Mouse (Mus musculus) layer of hippocampus, adult 18-20 months (tissue): Measurements from ENCODE around the gene Olfr713. TPM values are rescaled to one million over a fixed set of nuclear protein-coding genes. Genes with fewer than 3 reads are reported as not detected.

ENCODE experiments used
- DNase-seq, 2 experiments: peaks; one replicate each; pipeline ENCODE4 v3.0.0; 2022; ENCODE audit warnings: low spot score in 2 of 2
- long read RNA-seq: library from polyadenylated mRNA; stranded (forward); transcript quantifications from one replicate; pipeline ENCODE4 v2.0.0, GENCODE M21; 2021
- total RNA-seq, 2 experiments: library from RNA; stranded (reverse); gene quantifications; 2 replicates each; pipeline ENCODE4 v1.2.3; 2021

Olfr713 gene
- not detected for total RNA-seq
- long read RNA-seq, result 0 reads

DNA sequence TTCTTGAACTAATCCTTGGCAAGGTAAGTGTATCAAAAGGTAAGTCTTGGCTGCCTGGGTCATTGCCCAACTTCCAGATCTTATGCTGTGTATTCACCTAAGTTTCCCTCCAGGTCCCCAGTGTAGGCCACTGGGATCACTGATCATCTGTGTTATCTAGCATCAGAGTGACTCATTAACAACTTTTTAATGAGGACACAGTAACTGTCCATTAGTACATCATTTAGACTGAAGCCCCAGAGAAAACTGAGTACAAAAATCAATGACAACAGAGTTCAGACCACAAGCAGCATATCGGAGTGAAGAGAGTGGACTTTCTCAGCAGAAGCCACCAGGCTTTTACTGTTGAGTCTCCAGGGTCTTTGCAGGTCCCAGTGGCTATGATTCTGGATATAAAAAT is at the start of gene Olfr713:
Gene Olfr713 (plus strand): TSS at position 301 of the 400 bp plus-strand sequence.
- no peak for DNase-seq

- DNase-seq, result no peak
Observed at GRCm38 (mm10) chr7:106985236-106985635, 45.7 kb upstream of the Olfr713 start.

GRCm38 (mm10) chr7:107000798-107001197 is 30.2 kb upstream of the Olfr713 start:
- no peak for DNase-seq

GRCm38 (mm10) chr7:107004169-107004568 is 26.8 kb upstream of the Olfr713 start:
- DNase-seq, result no peak

DNA sequence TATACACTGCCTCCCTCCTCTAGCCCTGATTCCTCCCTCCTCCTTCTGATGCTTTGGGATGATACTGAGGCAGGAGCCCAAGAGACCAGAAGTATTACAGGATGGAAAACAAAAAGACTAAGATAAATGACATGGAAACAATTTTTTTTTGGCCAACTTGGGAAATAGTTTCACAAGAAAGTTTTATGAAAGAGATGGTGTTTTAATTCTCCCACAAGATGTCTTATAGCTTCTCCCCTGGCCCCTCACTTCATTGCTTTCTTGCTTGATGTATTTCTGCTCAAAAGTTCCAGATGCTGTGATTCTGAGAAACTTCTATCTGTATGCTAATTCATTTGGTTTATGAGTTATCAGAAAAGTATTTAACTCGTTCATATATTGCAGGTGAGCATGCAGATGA is 25.0 kb upstream of the Olfr713 start, which contains the start of gene Olfr2:
Gene Olfr2 (minus strand): TSS at position 101 of the 400 bp plus-strand sequence.
- DNase-seq, result no peak

DNA sequence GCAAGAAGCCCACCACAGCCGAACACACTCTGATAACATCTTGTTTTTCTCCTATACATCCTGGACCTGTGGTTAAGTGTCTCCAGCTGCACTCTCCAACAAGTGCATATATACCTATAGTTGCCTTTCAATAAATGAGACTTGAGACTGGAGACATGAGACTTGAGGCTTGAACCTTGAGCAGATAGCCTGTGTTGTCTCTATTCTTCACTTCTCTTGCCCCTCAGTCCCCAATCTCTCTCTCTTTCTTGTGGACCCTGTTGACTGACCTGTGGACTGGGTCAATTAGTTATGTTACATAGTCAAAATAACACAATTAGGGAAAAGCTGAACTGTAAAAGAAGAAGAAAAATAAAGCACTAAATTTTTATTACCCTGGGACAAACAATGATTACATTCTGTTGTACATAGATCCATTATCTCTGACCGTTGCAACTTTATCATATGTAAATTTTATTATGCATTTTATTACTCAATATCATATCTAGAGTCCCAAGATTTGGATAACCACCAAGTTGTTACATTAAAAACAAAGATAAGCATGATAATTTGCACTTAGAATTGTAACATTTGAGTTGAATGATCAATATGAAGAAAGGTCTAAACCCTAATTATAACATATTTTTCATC is 9.1 kb downstream of the Olfr713 start:
- DNase-seq, result no peak

DNA sequence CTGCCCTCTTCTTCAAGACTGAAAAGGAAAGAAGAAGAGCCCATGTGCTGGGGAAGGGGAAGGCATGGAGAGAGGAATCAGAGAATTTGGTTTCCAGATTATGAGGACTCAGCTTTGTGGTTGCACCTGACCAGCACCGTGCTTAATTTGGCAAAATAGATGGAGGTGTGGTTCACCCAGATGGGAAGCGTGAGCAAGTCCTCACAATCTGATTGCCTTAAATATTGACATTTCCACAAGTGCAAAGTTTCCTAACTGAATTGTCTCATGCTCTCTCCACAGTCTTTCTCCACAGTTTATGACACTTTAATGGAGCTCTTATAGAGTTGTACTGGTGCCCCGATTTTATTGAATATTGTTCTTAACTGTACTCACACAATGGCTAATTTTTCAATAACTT is 12.2 kb downstream of the Olfr713 start:
- DNase-seq, result no peak

- no peak for DNase-seq
Observed at GRCm38 (mm10) chr7:107044407-107044806, 13.4 kb downstream of the Olfr713 start.

DNA sequence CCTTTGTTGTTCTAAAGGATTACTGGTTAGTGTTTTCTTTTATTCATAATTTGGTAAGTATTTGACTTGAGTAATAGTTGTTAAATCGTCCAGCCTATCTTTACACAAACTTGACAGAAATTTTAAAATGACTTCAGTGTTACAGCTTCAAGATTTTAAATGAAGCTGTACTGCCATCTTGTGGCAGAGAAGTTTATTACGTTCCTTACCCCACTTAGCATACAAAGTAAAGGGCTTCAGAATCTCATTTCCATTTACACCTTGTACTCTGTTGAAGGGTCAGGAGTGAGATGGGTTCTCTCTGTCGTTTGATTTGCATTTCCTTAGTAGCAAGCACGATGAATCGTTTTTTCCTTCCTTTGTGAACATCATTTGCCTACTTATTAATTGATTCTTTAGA is 14.9 kb downstream of the Olfr713 start:
- peak in 1 of 2 experiments; percentile 73 for DNase-seq

- no peak for DNase-seq
Observed at GRCm38 (mm10) chr7:107047578-107047977, 16.6 kb downstream of the Olfr713 start.

GRCm38 (mm10) chr7:107070681-107071080 is 39.7 kb downstream of the Olfr713 start, which contains the start of gene Olfr714:
Gene Olfr714 (plus strand): TSS chr7:107070981.
- no peak for DNase-seq

Other genes starting within 250 kb of the Olfr713 start
- gene Olfr699, start 238.0 kb upstream of the Olfr713 start, total RNA-seq, result not detected
- gene Olfr700, start 222.3 kb upstream of the Olfr713 start, total RNA-seq, result not detected
- gene Olfr701, start 217.0 kb upstream of the Olfr713 start, total RNA-seq, result not detected
- gene Olfr702, start 197.3 kb upstream of the Olfr713 start, total RNA-seq, result not detected
- not detected for gene Olfr703, start 187.8 kb upstream of the Olfr713 start, total RNA-seq
- gene Olfr704, start 168.0 kb upstream of the Olfr713 start, total RNA-seq, result not detected
- gene Olfr705, start 154.3 kb upstream of the Olfr713 start, total RNA-seq, result not detected
- gene Olfr706, start 143.0 kb upstream of the Olfr713 start, total RNA-seq, result not detected
- not detected for gene Olfr707, start 129.9 kb upstream of the Olfr713 start, total RNA-seq
- not detected for gene Olfr1532-ps1, start 123.2 kb upstream of the Olfr713 start, total RNA-seq
- gene Olfr709-ps1, start 99.0 kb upstream of the Olfr713 start, total RNA-seq, result not detected
- gene Olfr710, start 82.9 kb upstream of the Olfr713 start, total RNA-seq, result not detected
- not detected for gene Olfr6, start 67.2 kb upstream of the Olfr713 start, total RNA-seq
- gene Olfr711, start 55.7 kb upstream of the Olfr713 start, total RNA-seq, result not detected
- gene Olfr2, start 25.1 kb upstream of the Olfr713 start, total RNA-seq, result not detected
- gene Olfr714, start 39.8 kb downstream of the Olfr713 start, total RNA-seq, result not detected
- gene Olfr17, start 62.0 kb downstream of the Olfr713 start, total RNA-seq, result not detected
- gene Olfr715b, start 79.2 kb downstream of the Olfr713 start, total RNA-seq, result not detected
- not detected for gene Olfr715, start 99.9 kb downstream of the Olfr713 start, total RNA-seq
- not detected for gene Olfr716, start 107.2 kb downstream of the Olfr713 start, total RNA-seq
- gene Nlrp14, start 135.8 kb downstream of the Olfr713 start, total RNA-seq, result not detected
- not detected for gene Rbmxl2, start 178.3 kb downstream of the Olfr713 start, total RNA-seq